Mouse (Mus musculus): ENCODE results near the gene Sipa1l1.
A peak's percentile ranks its signal among the peaks of the same experiment; 100 is the strongest.

The Sipa1l1 gene

GRCm38 (mm10) chr12:82298662-82299460 lies 129.7 kb downstream of the Sipa1l1 start:
- DNase-seq, result peak; percentile 53 to 57

GRCm38 (mm10) chr12:82304140-82304539 lies 135.0 kb downstream of the Sipa1l1 start:
- no peak for DNase-seq

GRCm38 (mm10) chr12:82306035-82306434 lies 136.9 kb downstream of the Sipa1l1 start:
- no peak for DNase-seq

GRCm38 (mm10) chr12:82311593-82311992 lies 142.5 kb downstream of the Sipa1l1 start:
- DNase-seq, result no peak

GRCm38 (mm10) chr12:82312091-82312820 lies 143.1 kb downstream of the Sipa1l1 start:
- DNase-seq, result peak; percentile 66 to 67

GRCm38 (mm10) chr12:82313091-82313490 lies 144.0 kb downstream of the Sipa1l1 start:
- DNase-seq, result no peak

- no peak for DNase-seq
These were observed 150.5 kb downstream of the Sipa1l1 start for GRCm38 (mm10) chr12:82319436-82320131.

GRCm38 (mm10) chr12:82320204-82320603 lies 151.1 kb downstream of the Sipa1l1 start:
- DNase-seq, result no peak

- DNase-seq, result no peak
These were observed 152.3 kb downstream of the Sipa1l1 start for GRCm38 (mm10) chr12:82321397-82321796.

GRCm38 (mm10) chr12:82321855-82322254 lies 152.7 kb downstream of the Sipa1l1 start:
- DNase-seq, result no peak

- no peak for DNase-seq
These were observed 153.8 kb downstream of the Sipa1l1 start for GRCm38 (mm10) chr12:82322759-82323451.

GRCm38 (mm10) chr12:82324621-82325020 lies 155.5 kb downstream of the Sipa1l1 start:
- no peak for DNase-seq

- DNase-seq, result no peak
These were observed 156.4 kb downstream of the Sipa1l1 start for GRCm38 (mm10) chr12:82325502-82325901.

GRCm38 (mm10) chr12:82326438-82326837 lies 157.3 kb downstream of the Sipa1l1 start:
- DNase-seq, result no peak

- DNase-seq, result no peak
These were observed 159.0 kb downstream of the Sipa1l1 start for GRCm38 (mm10) chr12:82328112-82328511.

- DNase-seq, result no peak
These were observed 163.9 kb downstream of the Sipa1l1 start for GRCm38 (mm10) chr12:82332836-82333614.

- DNase-seq, result peak in 1 of 2 experiments; percentile 18
These were observed 164.9 kb downstream of the Sipa1l1 start for GRCm38 (mm10) chr12:82333999-82334398.

GRCm38 (mm10) chr12:82334550-82334949 lies 165.4 kb downstream of the Sipa1l1 start:
- DNase-seq, result no peak

GRCm38 (mm10) chr12:82335095-82335494 lies 166.0 kb downstream of the Sipa1l1 start:
- DNase-seq, result no peak

- DNase-seq, result no peak
These were observed 169.4 kb downstream of the Sipa1l1 start for GRCm38 (mm10) chr12:82338550-82338949.

GRCm38 (mm10) chr12:82339221-82339861 lies 170.2 kb downstream of the Sipa1l1 start:
- peak; percentile 37 to 58 for DNase-seq

Measured in cerebellum, postnatal 36 days (tissue).